Mouse (Mus musculus) inflammation-experienced regulatory T-cells, adult 6 months (primary cell): ENCODE measurements at regions not wholly inside any gene's neighbourhood (a gene's known extent, or its start where the extent isn't known, plus 50 kb on each side); places are given as distances from the start of the nearest gene placed in this dataset.

Source experiments
- ATAC-seq: one replicate; pipeline ENCODE4 v1.8.0; 2017

DNA sequence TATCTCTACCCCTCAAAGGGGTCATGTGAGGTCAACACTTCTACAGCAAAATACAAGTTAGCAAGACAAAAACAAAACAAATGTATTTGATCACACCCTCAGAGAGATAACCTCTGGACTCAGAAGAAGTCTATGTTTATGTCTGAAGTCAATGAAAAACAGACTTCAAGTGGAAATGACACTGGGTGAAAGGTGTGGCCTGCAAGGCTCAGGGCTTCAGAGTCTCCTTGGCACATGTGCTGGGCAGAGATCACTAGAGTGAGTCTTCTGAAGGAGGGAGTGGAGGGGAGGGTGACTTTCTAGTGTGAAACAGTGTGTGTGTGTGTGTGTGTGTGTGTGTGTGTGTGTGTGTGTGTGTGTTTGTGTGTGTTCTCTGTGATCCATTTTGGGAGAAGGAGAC, 68.2 kb downstream of the Il12a start:
- ATAC-seq: no peak

DNA sequence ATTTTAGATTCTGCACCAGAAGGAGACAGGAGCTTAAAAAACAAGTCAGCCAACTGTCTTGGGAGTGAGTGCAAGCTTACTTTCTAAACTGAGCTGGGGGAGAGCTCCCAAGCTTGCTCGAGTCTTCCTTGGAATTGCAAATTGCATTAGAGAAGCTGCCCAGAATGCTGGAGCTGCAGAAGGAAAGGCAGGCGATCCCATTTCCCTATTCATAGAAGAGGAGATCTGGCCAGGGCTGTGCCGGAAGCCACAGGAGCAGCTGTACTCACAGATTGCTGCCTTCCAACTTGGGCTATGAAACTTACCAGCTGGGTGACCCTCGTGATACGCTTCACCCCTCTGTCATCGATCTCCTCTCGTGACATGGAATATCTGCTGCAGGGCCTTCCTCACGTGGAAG, 68.9 kb downstream of the Il12a start:
- no peak for ATAC-seq

DNA sequence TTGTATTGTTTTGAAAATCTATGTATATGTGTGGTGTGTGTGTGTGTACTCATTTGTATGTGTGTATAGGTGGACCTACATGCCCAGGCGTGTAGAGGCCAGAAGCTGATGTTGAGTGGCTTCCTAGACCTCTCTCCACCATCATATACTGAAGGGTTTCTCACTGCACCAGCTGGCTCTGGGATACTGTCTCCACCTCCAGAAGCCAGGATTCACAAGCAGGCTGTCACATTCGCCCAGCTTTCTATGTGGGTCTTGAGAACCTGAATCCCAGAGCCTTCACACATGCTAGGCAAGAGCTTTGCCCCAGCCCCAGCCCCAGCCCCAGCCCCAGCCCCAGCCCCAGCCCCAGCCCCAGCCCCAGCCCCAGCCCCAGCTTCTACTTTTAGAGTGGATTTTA, 70.4 kb downstream of the Il12a start:
- no peak for ATAC-seq

DNA sequence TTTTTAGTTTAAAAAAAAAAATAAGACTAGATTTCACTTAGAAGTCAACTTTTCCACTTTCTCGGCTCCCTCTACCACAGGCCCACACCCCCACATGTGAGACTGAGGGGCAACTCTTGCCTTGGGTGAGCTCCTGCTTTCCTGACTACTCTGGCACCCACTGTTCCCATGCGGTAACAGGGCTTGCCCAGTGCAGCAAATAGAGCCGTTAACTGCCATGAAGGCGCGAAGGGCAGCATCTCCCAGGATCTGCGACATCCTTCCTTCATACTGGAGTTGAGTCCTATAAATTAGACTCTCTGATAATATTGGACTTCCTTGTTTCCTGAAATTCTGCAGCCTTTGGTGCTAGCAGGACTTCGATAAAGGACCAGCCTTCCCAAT, 70.8 kb downstream of the Il12a start:
- no peak for ATAC-seq

DNA sequence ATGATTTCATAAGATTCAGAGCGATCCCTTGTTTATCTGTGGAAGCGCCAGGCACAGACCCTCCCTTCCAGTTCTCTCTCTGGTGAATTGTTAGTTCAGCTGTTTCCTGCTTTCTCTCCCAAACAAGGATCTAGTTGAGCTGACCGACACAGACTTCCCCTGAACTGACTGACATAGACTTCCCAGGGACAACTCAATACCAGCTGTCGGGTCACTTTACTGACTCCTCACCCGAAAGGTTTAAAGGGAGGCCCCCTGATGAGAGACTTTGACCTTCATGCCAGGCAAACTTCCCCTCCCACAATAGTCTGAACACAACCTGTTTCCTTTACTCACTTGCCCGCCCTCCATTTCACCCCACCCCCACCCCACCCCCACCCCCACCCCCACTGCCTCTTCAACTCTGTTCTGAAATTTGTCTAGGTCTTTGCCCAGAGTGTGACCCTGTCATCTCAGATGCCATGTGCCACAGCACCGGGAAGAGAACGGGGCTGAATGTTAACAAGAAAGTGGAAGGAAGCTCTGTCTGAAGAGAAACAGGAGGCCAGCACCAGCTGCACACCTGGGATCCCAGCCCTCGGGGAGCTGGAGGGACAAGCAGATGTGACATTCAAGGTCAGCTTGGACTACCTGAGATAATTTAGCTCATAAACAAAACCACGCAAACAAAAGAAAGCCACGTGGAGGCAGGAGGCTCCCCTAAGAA, 71.3 kb downstream of the Il12a start:
- peak; percentile 36 for ATAC-seq

DNA sequence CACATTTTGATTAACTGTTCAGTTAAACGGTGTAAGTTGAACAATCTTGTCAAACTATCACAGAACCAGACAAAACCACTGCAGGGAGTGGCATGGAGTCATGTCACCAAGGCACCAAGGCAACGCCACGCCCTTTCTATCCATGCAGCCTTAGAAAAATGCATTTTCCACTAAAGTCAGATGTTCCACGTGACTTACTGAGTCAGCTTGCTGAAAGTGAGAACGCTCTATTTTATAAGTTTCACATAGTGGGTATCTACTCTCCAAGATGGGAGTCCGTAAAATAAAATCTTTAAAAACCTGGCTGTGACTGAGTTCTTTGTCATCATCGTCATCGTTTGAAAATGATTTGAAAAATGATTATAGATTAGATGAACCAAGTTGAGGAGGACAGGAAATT, 72.5 kb downstream of the Il12a start:
- ATAC-seq: no peak

DNA sequence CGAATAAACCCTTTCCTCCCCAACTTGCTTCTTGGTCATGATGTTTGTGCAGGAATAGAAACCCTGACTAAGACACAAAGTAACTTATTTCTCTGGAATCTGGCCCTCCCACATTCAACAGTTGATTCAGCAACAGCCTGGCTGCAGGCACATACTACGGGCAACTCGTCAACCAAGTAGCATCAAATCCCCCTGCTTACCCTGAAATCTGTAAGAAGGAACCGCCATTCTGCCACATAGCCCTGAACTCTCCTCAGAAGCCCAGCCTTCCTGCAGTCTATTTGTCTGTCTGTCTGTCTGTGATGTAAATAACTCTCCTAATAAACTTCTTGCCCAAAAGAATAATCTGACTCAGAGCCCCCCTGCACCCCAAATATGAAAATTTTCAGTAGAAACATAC, 73.9 kb downstream of the Il12a start:
- ATAC-seq: no peak

DNA sequence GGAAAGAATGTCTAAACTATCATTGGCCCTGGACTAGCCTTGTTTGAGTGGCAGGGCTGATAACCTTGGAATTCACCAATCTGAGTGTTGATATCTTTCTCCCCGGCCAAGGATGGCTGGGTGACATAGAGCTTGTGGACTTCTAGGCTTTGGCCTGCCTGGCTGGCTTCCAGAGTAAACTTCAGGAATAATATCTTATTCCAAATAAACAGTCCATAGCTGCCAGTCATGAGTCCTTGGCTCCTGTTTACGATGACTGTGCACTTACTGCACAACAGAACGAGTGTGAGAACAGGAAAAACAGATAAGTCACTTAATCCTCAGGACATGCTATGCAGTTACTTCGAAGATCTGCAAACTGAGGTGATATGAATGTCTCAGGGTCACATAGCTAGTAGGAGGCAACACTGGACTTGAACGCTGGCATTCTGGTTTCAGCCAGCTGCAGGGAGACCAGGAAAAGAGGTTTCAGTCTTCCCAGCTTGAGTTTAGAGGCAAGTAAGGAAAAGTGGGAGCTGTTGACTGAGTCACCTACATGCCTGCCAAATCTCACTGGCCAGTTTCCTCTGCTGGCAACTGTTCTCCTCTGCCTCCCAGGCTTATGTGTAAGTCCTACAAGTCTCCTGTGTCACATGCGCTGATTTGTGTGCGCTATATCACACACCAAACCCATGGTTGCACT, 74.6 kb downstream of the Il12a start:
- no peak for ATAC-seq

DNA sequence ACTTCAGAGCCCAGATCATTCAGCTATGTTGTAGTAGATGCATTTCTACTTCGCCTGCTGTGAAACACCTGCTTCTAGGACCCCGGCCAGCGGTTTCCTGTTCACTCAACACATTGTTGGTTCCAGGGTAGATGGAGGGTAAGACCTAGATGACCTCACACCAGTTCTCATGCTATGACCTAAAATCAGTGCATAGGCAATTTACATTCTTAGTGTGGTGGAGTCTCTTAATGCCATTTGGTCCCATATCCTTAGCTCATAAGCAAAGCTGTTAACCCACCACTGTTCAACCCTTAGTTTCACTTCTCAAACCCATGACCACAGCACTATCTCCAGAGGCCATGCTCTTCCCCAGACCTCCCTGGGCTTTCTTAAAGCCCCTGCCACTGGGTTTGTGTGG, 81.1 kb downstream of the Il12a start:
- ATAC-seq: no peak

DNA sequence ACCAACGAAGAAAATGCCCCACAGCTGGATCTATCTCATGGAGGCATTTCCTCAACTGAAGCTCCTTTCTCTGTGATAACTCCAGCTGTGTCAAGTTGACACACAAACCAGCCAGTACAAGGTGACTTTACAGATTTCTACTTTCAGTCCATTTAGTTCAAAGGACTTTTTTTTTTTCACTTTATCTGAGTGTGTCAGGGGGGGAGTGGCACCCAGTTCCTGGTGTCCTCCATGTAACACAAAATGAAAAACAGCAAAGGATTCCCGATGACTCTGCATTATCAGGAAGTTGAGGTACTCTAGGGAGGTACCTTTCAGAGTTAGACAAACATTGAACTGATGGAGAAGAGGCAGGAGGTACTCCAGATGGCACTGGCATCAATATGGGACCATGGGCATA, 87.4 kb downstream of the Il12a start:
- ATAC-seq: no peak

DNA sequence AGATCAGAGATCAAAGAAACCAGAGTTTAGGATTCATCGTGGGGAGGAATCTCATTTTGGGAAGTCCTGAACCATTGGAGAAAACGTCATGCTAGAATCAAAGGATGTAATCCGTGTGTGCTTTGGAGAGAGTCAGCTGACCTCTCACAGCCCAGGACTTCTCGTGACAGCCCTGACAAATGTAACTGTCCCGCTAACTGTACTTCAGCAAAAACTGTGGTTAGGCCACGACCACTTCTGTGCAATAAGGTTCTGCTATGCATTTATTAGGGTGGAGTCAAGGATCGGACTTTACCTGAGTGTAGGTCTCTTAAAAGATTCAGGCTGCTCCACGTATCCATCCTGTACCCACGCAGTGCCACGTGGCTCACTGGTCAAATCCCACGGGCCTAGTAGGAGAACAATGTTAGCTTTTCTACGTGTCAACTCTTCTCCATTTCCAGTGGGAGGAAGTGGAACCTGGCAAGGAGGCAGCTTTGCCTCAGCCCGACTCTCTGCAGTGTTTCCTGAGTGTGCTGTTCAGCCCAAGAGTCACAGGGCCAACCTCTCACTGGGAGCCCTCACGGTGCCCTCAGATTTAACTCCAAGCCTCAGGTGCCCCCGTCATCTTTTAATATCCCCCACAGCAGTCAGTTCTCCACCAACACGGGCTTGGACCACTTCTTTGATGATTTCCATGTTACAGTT, 88.1 kb downstream of the Il12a start:
- ATAC-seq: peak; percentile 38

DNA sequence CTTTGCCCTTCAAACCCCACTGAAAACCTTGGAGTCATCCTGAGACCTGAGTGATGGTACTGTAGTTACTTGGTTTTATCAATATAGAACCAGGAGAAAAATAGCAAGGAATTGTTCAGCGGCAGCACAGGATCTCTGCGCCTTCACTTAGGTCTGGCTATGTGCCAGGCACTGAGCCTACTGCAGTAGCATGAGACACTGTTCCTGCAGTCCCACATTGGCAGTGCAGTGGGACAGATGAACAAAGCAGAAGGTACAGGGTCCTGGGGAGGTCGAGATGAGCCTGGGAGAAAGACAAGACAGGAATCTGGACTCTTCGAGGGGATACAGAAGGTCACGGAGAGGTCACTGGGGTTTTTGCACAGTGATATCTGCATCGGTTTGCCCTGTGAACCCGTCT, 88.5 kb upstream of the 1110032F04Rik start:
- ATAC-seq: no peak

DNA sequence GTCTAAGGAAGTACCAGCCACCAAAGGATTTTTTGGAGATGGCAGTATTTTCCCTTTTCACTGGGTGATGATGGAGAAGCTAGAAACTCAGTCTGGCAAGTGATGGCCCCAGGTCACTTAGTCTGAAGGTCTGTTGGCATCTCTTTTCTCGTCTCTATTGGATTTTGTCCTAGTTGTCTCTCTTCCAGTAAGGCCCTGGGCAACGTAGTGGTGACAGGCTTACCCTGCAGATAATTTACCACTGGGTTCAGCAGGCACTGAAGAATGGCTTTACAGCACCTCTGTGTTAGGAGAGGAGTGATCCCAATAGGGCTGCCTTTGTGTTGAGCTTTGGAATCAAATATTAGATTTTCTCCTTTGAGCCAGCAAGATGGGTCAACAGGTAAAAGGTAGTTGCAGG, 87.9 kb upstream of the 1110032F04Rik start:
- no peak for ATAC-seq

DNA sequence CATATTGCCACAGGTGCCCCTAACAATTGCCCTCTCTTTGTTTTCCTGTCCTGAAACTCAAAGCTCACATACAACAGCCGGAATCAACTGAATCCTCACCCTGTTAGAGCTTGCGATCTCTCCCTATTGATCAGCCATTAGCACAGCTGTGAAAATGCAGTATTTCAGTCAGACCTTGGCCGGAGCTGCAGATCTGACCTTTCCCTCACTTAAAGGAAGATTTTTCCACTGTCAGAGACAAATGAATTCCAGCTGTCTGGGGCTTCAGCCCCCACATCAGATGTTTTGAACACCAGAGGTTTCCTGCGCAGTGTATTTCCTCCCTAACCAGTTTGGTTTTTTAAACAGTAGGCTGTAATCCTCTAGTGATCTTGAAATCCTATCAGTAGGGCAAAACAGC, 87.0 kb upstream of the 1110032F04Rik start:
- ATAC-seq: no peak

DNA sequence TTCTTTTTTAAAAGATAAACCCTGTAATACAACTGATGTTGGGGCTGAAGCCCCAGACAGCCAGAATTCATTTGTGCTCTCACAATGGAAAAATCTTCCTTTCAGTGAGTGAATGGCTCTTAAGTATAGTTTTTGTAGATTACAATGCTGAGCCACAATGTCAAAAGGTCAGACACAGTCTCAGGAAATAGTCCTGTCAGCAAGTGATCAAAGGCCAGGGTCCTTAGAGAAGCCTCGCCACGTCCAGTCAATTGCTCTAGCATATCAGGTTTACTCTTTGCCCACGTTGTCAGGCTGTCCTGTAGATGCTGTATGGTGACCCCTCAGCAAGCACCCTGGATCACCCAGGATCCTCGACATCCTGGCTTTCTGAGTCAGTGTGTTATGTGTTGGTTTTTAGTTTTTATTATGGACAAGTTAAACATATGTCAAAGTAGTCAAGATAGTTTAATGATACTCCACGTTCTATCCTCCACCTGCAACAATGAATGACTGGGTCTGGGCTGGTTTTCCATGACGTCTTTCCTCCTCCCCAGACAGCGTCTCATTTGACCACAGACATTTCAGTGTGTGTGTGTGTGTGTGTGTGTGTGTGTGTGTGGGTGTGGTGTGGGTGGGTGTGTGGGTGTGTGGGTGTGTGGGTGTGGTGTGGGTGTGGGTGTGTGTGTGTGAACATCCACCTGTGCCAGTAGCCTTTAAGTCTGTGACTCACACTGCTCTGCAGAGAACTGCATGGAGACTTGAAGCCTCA, 85.5 kb upstream of the 1110032F04Rik start:
- peak; percentile 52 for ATAC-seq

DNA sequence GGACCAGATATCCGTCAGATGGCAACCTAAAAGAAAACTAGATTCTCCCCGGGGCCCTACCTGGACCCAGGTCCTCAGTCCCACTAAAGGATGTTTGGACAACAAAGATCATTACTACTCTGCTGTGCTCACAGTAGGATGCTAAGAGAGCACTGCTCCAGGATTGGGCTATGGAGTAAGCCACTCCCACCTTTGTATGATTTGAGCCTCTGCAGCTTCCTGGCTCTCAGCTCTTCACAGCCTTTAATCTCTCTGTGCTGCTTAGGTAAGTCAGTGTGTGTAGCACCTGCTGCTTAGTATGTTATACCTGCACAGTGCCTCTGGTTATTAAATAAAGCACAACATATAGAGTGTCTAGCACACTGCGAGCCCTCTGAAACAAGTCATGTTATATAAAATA, 82.6 kb upstream of the 1110032F04Rik start:
- peak; percentile 34 for ATAC-seq

DNA sequence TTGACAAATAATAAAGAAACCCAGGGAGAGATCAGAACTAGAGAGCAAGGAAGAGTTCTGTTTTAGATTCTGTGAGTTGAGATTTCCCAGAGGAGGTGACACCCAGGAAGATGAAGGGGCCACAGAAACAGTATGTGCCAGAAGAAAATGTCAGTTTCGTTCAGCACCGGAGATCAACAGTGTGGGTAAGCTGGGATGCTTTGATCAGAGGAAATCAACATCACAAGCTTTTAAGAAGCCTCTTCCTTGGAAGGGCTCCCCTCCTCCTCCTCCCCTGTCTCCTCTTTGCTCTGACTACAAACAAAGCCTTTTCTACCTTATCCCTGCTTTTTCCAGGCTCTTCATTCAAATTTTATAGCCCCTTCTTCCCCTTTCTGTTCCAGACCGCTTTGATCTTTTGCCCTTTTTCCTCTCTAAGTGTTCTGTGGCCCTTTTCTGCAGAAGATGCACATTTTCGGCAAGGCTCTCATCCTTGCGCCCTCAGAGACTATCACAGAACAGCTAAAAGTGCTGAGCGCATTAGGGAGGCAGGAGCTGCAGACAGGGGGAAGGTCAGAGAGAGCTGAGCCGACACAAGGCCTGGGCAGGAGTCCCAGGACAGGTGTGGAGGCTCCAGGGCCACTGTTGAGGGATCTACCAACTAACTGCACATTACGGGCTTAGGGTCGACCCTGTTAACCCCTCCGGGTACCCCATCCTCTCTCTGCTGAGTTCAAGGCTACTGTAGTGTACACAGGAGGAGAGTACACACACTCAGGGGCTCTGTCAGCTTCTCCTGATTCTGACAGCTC, 81.8 kb upstream of the 1110032F04Rik start:
- peak; percentile 62 for ATAC-seq

DNA sequence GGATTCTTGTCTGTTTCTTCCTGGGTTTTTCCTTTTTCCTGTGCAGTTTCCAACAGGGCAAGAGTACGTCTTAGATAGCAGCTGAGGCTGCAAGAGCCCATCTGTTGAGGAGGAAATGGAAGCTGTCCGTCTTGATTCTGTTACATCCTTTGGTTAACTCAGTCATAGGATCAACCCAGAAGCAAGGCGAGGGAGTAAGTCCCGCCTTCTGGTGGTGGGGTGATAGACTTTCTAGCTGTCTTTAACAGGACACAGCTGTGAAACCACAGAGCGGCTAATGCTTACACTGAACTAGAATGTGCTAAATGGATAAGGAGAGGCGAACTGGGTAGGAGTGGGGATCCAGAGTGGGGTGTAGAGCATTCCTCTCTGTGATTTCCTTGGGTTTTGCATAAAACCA, 79.9 kb upstream of the 1110032F04Rik start:
- ATAC-seq: peak; percentile 48

DNA sequence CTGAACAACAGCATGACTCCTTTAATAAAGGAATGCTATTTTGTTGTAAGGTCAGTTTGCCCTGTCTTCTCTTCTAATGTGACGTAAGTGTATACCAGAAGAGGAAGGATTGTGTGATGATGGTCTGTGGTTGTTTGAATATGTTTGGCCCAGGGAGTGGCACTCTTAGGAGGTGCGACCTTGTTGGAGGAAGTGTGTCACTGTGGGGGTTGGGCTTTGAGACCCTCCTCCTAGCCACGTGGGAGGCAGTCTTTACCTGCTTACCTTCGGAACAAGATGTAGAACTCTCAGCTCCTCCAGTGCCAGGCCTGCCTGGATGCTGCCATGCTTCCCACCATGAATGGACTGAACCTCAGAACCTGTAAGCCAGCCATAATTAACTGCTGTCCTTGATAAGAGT, 78.9 kb upstream of the 1110032F04Rik start:
- no peak for ATAC-seq

DNA sequence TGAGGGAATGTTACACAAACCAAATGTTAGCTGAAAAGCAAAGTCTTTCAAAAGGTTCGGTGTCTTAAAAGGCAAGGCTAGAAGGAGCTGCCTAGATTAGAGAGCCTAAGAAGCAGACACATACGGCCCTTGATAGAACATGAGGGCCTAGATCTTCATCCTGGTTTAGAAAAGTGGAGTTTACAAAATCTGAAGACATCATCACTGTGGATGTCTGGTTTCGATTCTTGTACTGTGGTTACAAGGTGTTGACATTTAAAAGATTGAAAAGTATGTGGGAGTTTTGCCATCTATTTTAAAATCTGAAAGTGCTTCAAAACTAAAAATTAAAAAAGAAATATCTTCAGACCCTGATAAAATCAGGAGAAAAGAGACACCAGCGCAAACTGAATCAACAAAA, 76.5 kb upstream of the 1110032F04Rik start:
- ATAC-seq: peak; percentile 54

DNA sequence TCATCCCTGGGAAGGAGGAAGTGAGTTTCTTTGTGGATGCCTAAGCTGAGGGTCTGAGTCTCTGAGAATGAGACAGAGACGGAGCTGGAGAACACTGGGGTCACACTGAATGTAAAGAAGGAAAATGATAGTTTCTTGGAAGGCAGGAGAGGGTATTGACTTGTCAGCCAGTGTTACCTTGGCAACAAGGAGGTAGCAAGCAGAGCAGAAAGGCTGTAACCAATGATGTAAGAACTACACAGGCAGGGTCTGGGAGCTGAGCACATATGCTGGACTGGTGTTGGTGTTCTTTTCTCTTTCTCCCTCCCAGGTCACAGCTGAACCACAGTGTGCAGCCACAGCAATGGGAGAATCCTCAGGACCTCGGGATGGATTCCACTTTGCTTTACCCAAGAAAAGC, 75.5 kb upstream of the 1110032F04Rik start:
- no peak for ATAC-seq

DNA sequence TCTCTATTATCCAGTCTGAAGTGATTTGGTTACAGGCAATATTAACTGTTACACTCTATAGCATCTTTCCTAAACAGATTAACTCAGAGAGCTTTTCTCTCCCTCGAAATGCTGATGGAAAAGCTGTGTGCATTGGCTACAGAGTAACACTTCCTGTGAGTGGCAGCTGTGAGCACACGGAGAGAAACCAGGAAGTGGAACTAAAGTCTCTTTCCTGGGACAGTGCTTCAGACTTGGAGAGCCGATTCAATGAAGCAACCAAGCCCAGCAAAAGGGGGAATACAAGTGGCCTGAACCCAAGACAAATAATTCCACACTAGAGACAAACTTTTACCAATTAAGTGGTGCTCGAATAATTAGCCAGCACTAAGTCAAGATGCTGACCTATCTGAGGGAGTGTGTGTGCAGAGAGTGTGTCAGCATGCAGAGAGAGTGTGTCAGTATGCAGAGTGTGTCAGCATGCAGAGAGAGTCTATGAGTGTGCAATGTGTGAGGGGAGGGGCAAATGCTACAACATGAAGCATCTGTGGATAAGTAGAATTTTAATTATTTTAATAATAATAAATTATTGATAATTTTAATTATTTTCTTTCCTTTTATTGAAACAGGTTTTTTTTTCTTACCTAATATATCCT, 74.9 kb upstream of the 1110032F04Rik start:
- ATAC-seq: peak; percentile 71
